Mouse (Mus musculus) lung, embryonic 16.5 days (tissue): Measurements from ENCODE around the gene Rab5b. TPM values are rescaled to one million over a fixed set of nuclear protein-coding genes. Genes with fewer than 3 reads are reported as not detected.

Source experiments
- ATAC-seq: fragments of 200-750 bp; cut with Nextera tagmentation; 2 replicates; pipeline ENCODE4 v1.8.0; 2017; ENCODE audit warnings: low read depth, mild to moderate bottlenecking, moderate library complexity
- H3K27ac ChIP-seq: fragments of 300-500 bp; sonication (generic); 2 replicates; pipeline ENCODE4 v1.5.1; 2014; ENCODE audit warnings: mild to moderate bottlenecking, control low read depth, low read length
- H3K27me3 ChIP-seq: fragments of 300-500 bp; sonication (generic); 2 replicates; pipeline ENCODE4 v1.6.1; 2014; ENCODE audit warnings: low read depth, low read length, mixed read lengths; ENCODE audit not compliant: control insufficient read depth, insufficient read depth
- H3K36me3 ChIP-seq: fragments of 300-500 bp; sonication (generic); 2 replicates; pipeline ENCODE4 v1.6.1; 2014; ENCODE audit warnings: low read length; ENCODE audit not compliant: control insufficient read depth, insufficient read depth
- H3K4me1 ChIP-seq: fragments of 300-500 bp; sonication (generic); replicated peaks from 2 replicates; pipeline ENCODE4 v1.6.1; 2014; ENCODE audit warnings: low read length, mixed read lengths; ENCODE audit not compliant: control insufficient read depth, insufficient read depth
- H3K4me2 ChIP-seq: fragments of 300-500 bp; sonication (generic); 2 replicates; pipeline ENCODE4 v1.6.1; 2014; ENCODE audit warnings: low read depth, low read length, control low read depth
- H3K4me3 ChIP-seq: fragments of 300-500 bp; sonication (generic); 2 replicates; pipeline ENCODE4 v1.5.1; 2014; ENCODE audit warnings: mild to moderate bottlenecking, low read length, control low read depth
- H3K9ac ChIP-seq: fragments of 300-500 bp; sonication (generic); 2 replicates; pipeline ENCODE4 v1.6.1; 2014; ENCODE audit warnings: low read length, control low read depth
- H3K9me3 ChIP-seq: fragments of 300-500 bp; sonication (generic); 2 replicates; pipeline ENCODE4 v1.6.1; 2016; ENCODE audit warnings: low read length; ENCODE audit not compliant: control insufficient read depth
- WGBS: fragments of 180-500 bp; shearing (Covaris S2); extraction: QIAGEN DNeasy Blood & Tissue Kit; methylation state at CpG from one replicate; pipeline ENCODE4 v1.1.7; 2014; 5-methylcytosine and 5-hydroxymethylcytosine counted together
- polyA plus RNA-seq: library from polyadenylated mRNA; unstranded; fragments of >200 nt; fragmentation: Nextera tagmentation; extraction: Ambion mirVana; gene quantifications from 2 replicates; pipeline ENCODE4 v1.2.1, GENCODE M21; 2015

The Rab5b gene
- polyA plus RNA-seq, 1 experiment from 2014 or later: 87.9 TPM

GRCm38 (mm10) chr10:128656731-128657130 lies 39.3 kb downstream of the Rab5b start:
- no peak for ATAC-seq
- H3K9ac ChIP-seq: no peak overlapping the region
- no peak overlapping the region for H3K27ac ChIP-seq
- no peak overlapping the region for H3K4me3 ChIP-seq
- H3K27me3 ChIP-seq: no peaks in the 10 kb centered on the region
- no peaks in the 10 kb centered on the region for H3K9me3 ChIP-seq
- peaks cover 6% of the 10 kb centered on the region; the same call in 1 of the 2 replicates for H3K4me1 ChIP-seq
- WGBS: 74% methylated on average over 1 of the region's 1 CpGs
- no peak overlapping the region for H3K4me2 ChIP-seq
- H3K36me3 ChIP-seq: no peaks in the 10 kb centered on the region

GRCm38 (mm10) chr10:128655254-128655653 lies 40.8 kb downstream of the Rab5b start:
- Histone ChIP-seq H3K36me3 (no peaks in the 10 kb centered on the region), H3K9me3 (no peaks in the 10 kb centered on the region), H3K9ac (no peak overlapping the region), H3K4me1 (peaks cover 6% of the 10 kb centered on the region; the same call in 1 of the 2 replicates), H3K27me3 (no peaks in the 10 kb centered on the region), H3K4me3 (no peak overlapping the region), H3K27ac (peak overlapping the region; percentile 43; the same call in 1 of the 2 replicates), H3K4me2 (no peak overlapping the region)
- 0 out of 2 replicates have a peak, but pooled peaks have one; percentile 28 for ATAC-seq
- 45% methylated on average over 3 of the region's 3 CpGs for WGBS

GRCm38 (mm10) chr10:128653866-128654265 lies 42.2 kb downstream of the Rab5b start:
- Histone ChIP-seq H3K4me3 (no peak overlapping the region), H3K27me3 (no peaks in the 10 kb centered on the region), H3K9ac (no peak overlapping the region), H3K27ac (no peak overlapping the region), H3K9me3 (no peaks in the 10 kb centered on the region), H3K4me1 (0 out of 2 replicates have a peak, but pooled peaks cover 2% of the 10 kb centered on the region), H3K36me3 (no peaks in the 10 kb centered on the region), H3K4me2 (no peak overlapping the region)
- WGBS: 57% methylated on average over 4 of the region's 4 CpGs
- ATAC-seq: no peak

GRCm38 (mm10) chr10:128646139-128647089 lies 49.6 kb downstream of the Rab5b start:
- 2% methylated on average over 7 of the region's 13 CpGs for WGBS

GRCm38 (mm10) chr10:128645111-128646011 lies 50.7 kb downstream of the Rab5b start, which contains the start of gene Ikzf4:
Ikzf4 (minus strand) TSS chr10:128645991.
- WGBS: 5% methylated on average over 34 of the region's 36 CpGs
- Histone ChIP-seq H3K36me3 (no peaks in the 10 kb centered on the region), H3K4me3 (peak within 1 kb of the TSS; percentile 58), H3K4me2 (peak within 1 kb of the TSS; percentile 93), H3K27ac (no peak within 1 kb of the TSS), H3K9ac (peak within 1 kb of the TSS; percentile 68), H3K4me1 (peaks cover 10% of the 10 kb centered on the region), H3K9me3 (no peaks in the 10 kb centered on the region), H3K27me3 (no peaks in the 10 kb centered on the region)
- ATAC-seq: peak; percentile 78

More at GRCm38 (mm10) chr10:128646139-128647089, 49.6 kb downstream of the Rab5b start:
- peaks cover 10% of the 10 kb centered on the region for H3K4me1 ChIP-seq
- no peak overlapping the region for H3K27ac ChIP-seq
- ATAC-seq: peak; percentile 58
- no peaks in the 10 kb centered on the region for H3K9me3 ChIP-seq
- no peaks in the 10 kb centered on the region for H3K27me3 ChIP-seq
- H3K9ac ChIP-seq: peak overlapping the region; percentile 48; the same call in 1 of the 2 replicates
- H3K4me3 ChIP-seq: peak overlapping the region; percentile 58
- no peaks in the 10 kb centered on the region for H3K36me3 ChIP-seq
- peak overlapping the region; percentile 93 for H3K4me2 ChIP-seq

GRCm38 (mm10) chr10:128642749-128643148 lies 53.3 kb downstream of the Rab5b start:
- ATAC-seq: no peak
- no peak overlapping the region for H3K9ac ChIP-seq
- no peak overlapping the region for H3K27ac ChIP-seq
- no peaks in the 10 kb centered on the region for H3K9me3 ChIP-seq
- H3K36me3 ChIP-seq: no peaks in the 10 kb centered on the region
- no peak overlapping the region for H3K4me3 ChIP-seq
- peaks cover 10% of the 10 kb centered on the region for H3K4me1 ChIP-seq
- 82% methylated on average over 6 of the region's 6 CpGs for WGBS
- no peak overlapping the region for H3K4me2 ChIP-seq
- no peaks in the 10 kb centered on the region for H3K27me3 ChIP-seq

- no peak overlapping the region for H3K27ac ChIP-seq
- H3K4me3 ChIP-seq: no peak overlapping the region
- no peak overlapping the region for H3K4me2 ChIP-seq
- H3K9ac ChIP-seq: 0 out of 2 replicates have a peak overlapping the region, but pooled peaks have one; percentile 7
- H3K9me3 ChIP-seq: no peaks in the 10 kb centered on the region
- H3K27me3 ChIP-seq: no peaks in the 10 kb centered on the region
- H3K36me3 ChIP-seq: no peaks in the 10 kb centered on the region
- 58% methylated on average over 7 of the region's 7 CpGs for WGBS
- peaks cover 10% of the 10 kb centered on the region for H3K4me1 ChIP-seq
- peak; percentile 24; the same call in 1 of the 2 replicates for ATAC-seq
These were observed 54.2 kb downstream of the Rab5b start for GRCm38 (mm10) chr10:128641871-128642270.

GRCm38 (mm10) chr10:128640891-128641290 lies 55.2 kb downstream of the Rab5b start:
- Histone ChIP-seq H3K4me1 (peaks cover 3% of the 10 kb centered on the region; the same call in 1 of the 2 replicates), H3K4me3 (no peak overlapping the region), H3K9ac (no peak overlapping the region), H3K27me3 (no peaks in the 10 kb centered on the region), H3K27ac (no peak overlapping the region), H3K4me2 (no peak overlapping the region), H3K9me3 (no peaks in the 10 kb centered on the region), H3K36me3 (no peaks in the 10 kb centered on the region)
- 93% methylated on average over 15 of the region's 15 CpGs for WGBS
- ATAC-seq: no peak
